ENCODE assay signal across 12 mouse cellular contexts in genomic region chr13:46884898-46885758, GRCm38 (mm10). TPM values are rescaled to one million over a fixed set of nuclear protein-coding genes. Genes with fewer than 3 reads are reported as not detected.
A peak's percentile ranks its signal among the peaks of the same experiment; 100 is the strongest.
DNase-seq lines count a peak whose midpoint lies in the region; ATAC-seq lines count a peak whose summit lies in the region.
"Had no signal": no experiment of that assay in that cellular context is flagged by ENCODE, and none has a peak within 500 bp of the region (broad histone marks: within the 10 kb centered on the region; RNA-seq: fewer than 3 reads in every experiment).

No protein-coding gene starts in this region.

- DNase-seq in adrenal gland, adult (ENCODE audit: inconsistent age in 2 of 2, low spot score in 1 of 2): peak; percentile 18 to 42
- no peak for DNase-seq in adrenal gland, adult 18-20 months (ENCODE audit: low spot score in 2 of 2)
- no peak for DNase-seq in kidney, adult 11 months
- no peak for DNase-seq in limb, embryonic 10.5 days (ENCODE audit: low spot score)
- no peak for DNase-seq in left cerebral cortex, postnatal 14 days (ENCODE audit: low spot score in 2 of 2)
- no peak for DNase-seq in ovary, postnatal 36 days (ENCODE audit: low spot score)
- DNase-seq: cerebellum, adult 9-11 months; midbrain, embryonic 14.5 days had no signal

- H3K27ac ChIP-seq in kidney, embryonic 15.5 days: peak overlapping the region; percentile 66
- H3K27ac ChIP-seq in heart, embryonic 12.5 days (ENCODE audit: poor library complexity, severe bottlenecking): peak overlapping the region; percentile 84
- peak overlapping the region; percentile 4; the same call in 1 of the 2 replicates for H3K27ac ChIP-seq in limb, embryonic 10.5 days
- H3K27ac ChIP-seq: embryonic facial prominence, embryonic 12.5 days; forebrain, embryonic 12.5 days had no signal

- H3K27me3 ChIP-seq in kidney, embryonic 15.5 days: no peaks in the 10 kb centered on the region
- no peaks in the 10 kb centered on the region for H3K27me3 ChIP-seq in heart, embryonic 12.5 days (replicated peaks)
- no peaks in the 10 kb centered on the region for H3K27me3 ChIP-seq in limb, embryonic 10.5 days (ENCODE audit: low read depth, poor library complexity, severe bottlenecking)
- H3K27me3 ChIP-seq: embryonic facial prominence, embryonic 12.5 days; forebrain, embryonic 12.5 days had no signal

- H3K36me3 ChIP-seq in kidney, embryonic 15.5 days: no peaks in the 10 kb centered on the region
- H3K36me3 ChIP-seq in heart, embryonic 12.5 days: peaks cover 3% of the 10 kb centered on the region; the same call in 1 of the 2 replicates
- no peaks in the 10 kb centered on the region for H3K36me3 ChIP-seq in limb, embryonic 10.5 days
- H3K36me3 ChIP-seq: embryonic facial prominence, embryonic 12.5 days had no signal

- peaks cover 32% of the 10 kb centered on the region for H3K4me1 ChIP-seq in kidney, embryonic 15.5 days
- peaks cover 82% of the 10 kb centered on the region for H3K4me1 ChIP-seq in heart, embryonic 12.5 days (replicated peaks)
- peaks cover 28% of the 10 kb centered on the region for H3K4me1 ChIP-seq in limb, embryonic 10.5 days

- H3K4me3 ChIP-seq in kidney, embryonic 15.5 days (replicated peaks): no peak overlapping the region
- H3K4me3 ChIP-seq in heart, embryonic 12.5 days: no peak overlapping the region
- no peak overlapping the region for H3K4me3 ChIP-seq in limb, embryonic 10.5 days
- H3K4me3 ChIP-seq: embryonic facial prominence, embryonic 12.5 days; forebrain, embryonic 12.5 days had no signal

- ATAC-seq in kidney, embryonic 15.5 days (replicated peaks; ENCODE audit: low FRiP score): peak; percentile 69
- ATAC-seq in heart, embryonic 12.5 days (ENCODE audit: insufficient number of reproducible peaks, low FRiP score): no peak

- peak overlapping the region; percentile 29; the same call in 1 of the 2 replicates for H3K4me2 ChIP-seq in kidney, embryonic 15.5 days
- H3K4me2 ChIP-seq in heart, embryonic 12.5 days: peak overlapping the region; percentile 32
- H3K4me2 ChIP-seq: embryonic facial prominence, embryonic 12.5 days; forebrain, embryonic 12.5 days had no signal

- no peaks in the 10 kb centered on the region for H3K9me3 ChIP-seq in kidney, embryonic 15.5 days (replicated peaks)
- no peaks in the 10 kb centered on the region for H3K9me3 ChIP-seq in heart, embryonic 12.5 days (replicated peaks)
- no peaks in the 10 kb centered on the region for H3K9me3 ChIP-seq in limb, embryonic 10.5 days (replicated peaks)
- H3K9me3 ChIP-seq: embryonic facial prominence, embryonic 12.5 days; forebrain, embryonic 12.5 days had no signal

- WGBS in kidney, embryonic 15.5 days: 58% methylated on average over 26 of the region's 26 CpGs
- WGBS in heart, embryonic 12.5 days: 62% methylated on average over 26 of the region's 26 CpGs
- 88% methylated on average over 26 of the region's 26 CpGs for WGBS in limb, embryonic 10.5 days

- intact Hi-C loops in left cerebral cortex, postnatal 14 days (cut with DNase I): no loop called here

- H3K9ac ChIP-seq in kidney, embryonic 15.5 days: no peak overlapping the region
- H3K9ac ChIP-seq in heart, embryonic 12.5 days: 0 out of 2 replicates have a peak overlapping the region, but pooled peaks have one; percentile 3
- H3K9ac ChIP-seq: embryonic facial prominence, embryonic 12.5 days; forebrain, embryonic 12.5 days had no signal

RNA-seq across cellular contexts. Expression of gene Kif13a, which starts 44.5 kb away (rescaled TPM):
- 10 to 100 TPM; 27.1 to 30.5 TPM for total RNA-seq in adrenal gland, adult 18-20 months (2021)
- 14.3 and 15.4 TPM in 2 replicates for polyA plus RNA-seq in kidney, embryonic 15.5 days (2015; fragmentation: Nextera tagmentation; extraction: Ambion mirVana)
- 51.4 and 56.0 TPM in 2 replicates for polyA plus RNA-seq in heart, embryonic 12.5 days (2016; fragmentation: Nextera tagmentation; extraction: Ambion mirVana)
- 13.5 and 13.6 TPM in 2 replicates for polyA plus RNA-seq in limb, embryonic 10.5 days (2016; fragmentation: Nextera tagmentation; extraction: Ambion mirVana)
- 10 to 100 TPM; 24.6 to 28.2 TPM for total RNA-seq in left cerebral cortex, postnatal 14 days (2021)

Comparison
In these comparisons a context has a peak if more than half of its experiments do, and no peak if none do; other contexts are left out.
1. DNase-seq: peak in adrenal gland, adult (2 of 2); none in adrenal gland, adult 18-20 months (0 of 2), kidney, adult 11 months (single experiment), limb, embryonic 10.5 days (single experiment), left cerebral cortex, postnatal 14 days (0 of 2) and ovary, postnatal 36 days (single experiment).
2. H3K27ac ChIP-seq: peak in every context shown above with its lines; median percentile 84 in heart, embryonic 12.5 days; 66 in kidney, embryonic 15.5 days; 4 in limb, embryonic 10.5 days.